Mouse (Mus musculus): Measurements from ENCODE around the gene 9430097D07Rik. TPM values are rescaled to one million over a fixed set of nuclear protein-coding genes. Genes with fewer than 3 reads are reported as not detected.

The 9430097D07Rik gene
- total and polyA plus RNA-seq, 2 experiments: not detected

- Histone ChIP-seq H3K27ac (replicated peaks; ENCODE audit: insufficient read depth, low read depth, low read length) (no peak overlapping the region), H3K79me2 (ENCODE audit: control insufficient read depth, insufficient read depth, low read length) (peaks cover 63% of the 10 kb centered on the region), H3K9ac (ENCODE audit: low read depth, low read length) (no peak overlapping the region), H3K4me1 (ENCODE audit: control insufficient read depth, insufficient read depth, low read length) (peaks cover 26% of the 10 kb centered on the region), H3K36me3 (ENCODE audit: control insufficient read depth, insufficient read depth, low read length) (peaks cover 2% of the 10 kb centered on the region; the same call in 1 of the 2 replicates), H3K4me3 (ENCODE audit: insufficient read depth, low read depth, low read length) (no peak overlapping the region), H3K27me3 (ENCODE audit: control insufficient read depth, insufficient read depth, low read length) (no peaks in the 10 kb centered on the region)
- 45% methylated on average over 3 of the region's 3 CpGs for WGBS
- no peak for TF ChIP-seq CTCF (IDR thresholded peaks at IDR 0.05; ENCODE audit: low read depth, low read length)
- no peak for TF ChIP-seq POLR2A (IDR thresholded peaks at IDR 0.05; ENCODE audit: extremely low read depth, insufficient read depth, low read length)
- peak; percentile 43 for DNase-seq (ENCODE audit: extremely low read depth, low read depth, low spot score)
These were observed 32.4 kb downstream of the 9430097D07Rik start for GRCm38 (mm10) chr2:32543031-32543449.

GRCm38 (mm10) chr2:32541986-32542573 is 33.4 kb downstream of the 9430097D07Rik start:
- no peak for DNase-seq (ENCODE audit: extremely low read depth, low read depth, low spot score)
- Histone ChIP-seq H3K4me1 (ENCODE audit: control insufficient read depth, insufficient read depth, low read length) (peaks cover 26% of the 10 kb centered on the region), H3K36me3 (ENCODE audit: control insufficient read depth, insufficient read depth, low read length) (peaks cover 2% of the 10 kb centered on the region; the same call in 1 of the 2 replicates), H3K9ac (ENCODE audit: low read depth, low read length) (no peak overlapping the region), H3K27me3 (ENCODE audit: control insufficient read depth, insufficient read depth, low read length) (no peaks in the 10 kb centered on the region), H3K27ac (replicated peaks; ENCODE audit: insufficient read depth, low read depth, low read length) (no peak overlapping the region), H3K4me3 (ENCODE audit: insufficient read depth, low read depth, low read length) (no peak overlapping the region), H3K79me2 (ENCODE audit: control insufficient read depth, insufficient read depth, low read length) (peaks cover 64% of the 10 kb centered on the region)
- WGBS: 89% methylated on average over 4 of the region's 4 CpGs
- TF ChIP-seq POLR2A (IDR thresholded peaks at IDR 0.05; ENCODE audit: extremely low read depth, insufficient read depth, low read length) (no peak), CTCF (IDR thresholded peaks at IDR 0.05; ENCODE audit: low read depth, low read length) (no peak)

DNA sequence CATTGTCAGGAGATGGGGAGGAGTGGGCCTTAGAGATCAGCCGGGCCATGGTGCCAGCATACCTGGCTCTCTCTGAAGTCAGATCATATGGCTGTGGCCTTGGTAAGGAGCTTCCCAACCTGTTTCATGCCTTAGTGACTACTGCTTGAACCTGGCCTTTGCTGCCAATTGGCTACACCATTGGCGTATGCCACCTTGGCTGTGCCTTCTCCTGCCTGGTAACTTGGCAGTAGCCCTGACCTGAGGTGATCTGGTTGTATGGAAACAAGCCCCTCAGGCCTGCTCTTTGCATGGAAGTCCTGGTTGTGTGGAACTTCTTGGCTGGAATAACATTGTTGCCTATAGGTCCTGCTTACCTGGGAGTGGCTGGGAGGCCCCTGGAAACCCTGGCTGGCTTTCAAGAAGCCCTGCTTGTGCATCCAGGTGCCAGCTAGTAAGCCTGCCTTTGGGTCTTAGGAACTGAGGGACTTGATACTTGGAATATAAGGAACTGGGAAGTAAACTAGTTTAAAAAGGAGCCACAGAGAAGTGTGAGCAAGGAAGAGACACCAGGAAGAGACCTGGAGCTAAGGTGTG is 34.1 kb downstream of the 9430097D07Rik start:
- Histone ChIP-seq H3K79me2 (ENCODE audit: control insufficient read depth, insufficient read depth, low read length) (peaks cover 64% of the 10 kb centered on the region), H3K9ac (ENCODE audit: low read depth, low read length) (no peak overlapping the region), H3K27ac (replicated peaks; ENCODE audit: insufficient read depth, low read depth, low read length) (no peak overlapping the region), H3K36me3 (ENCODE audit: control insufficient read depth, insufficient read depth, low read length) (peaks cover 2% of the 10 kb centered on the region; the same call in 1 of the 2 replicates), H3K4me3 (ENCODE audit: insufficient read depth, low read depth, low read length) (no peak overlapping the region), H3K4me1 (ENCODE audit: control insufficient read depth, insufficient read depth, low read length) (peaks cover 20% of the 10 kb centered on the region), H3K27me3 (ENCODE audit: control insufficient read depth, insufficient read depth, low read length) (no peaks in the 10 kb centered on the region)
- WGBS: 63% methylated on average over 2 of the region's 2 CpGs
- DNase-seq (ENCODE audit: extremely low read depth, low read depth, low spot score): peak; percentile 53
- TF ChIP-seq CTCF (IDR thresholded peaks at IDR 0.05; ENCODE audit: low read depth, low read length) (no peak), POLR2A (IDR thresholded peaks at IDR 0.05; ENCODE audit: extremely low read depth, insufficient read depth, low read length) (no peak)

GRCm38 (mm10) chr2:32539452-32539981 is 36.0 kb downstream of the 9430097D07Rik start:
- Histone ChIP-seq H3K27me3 (ENCODE audit: control insufficient read depth, insufficient read depth, low read length) (no peaks in the 10 kb centered on the region), H3K9ac (ENCODE audit: low read depth, low read length) (no peak overlapping the region), H3K79me2 (ENCODE audit: control insufficient read depth, insufficient read depth, low read length) (peaks cover 59% of the 10 kb centered on the region), H3K27ac (replicated peaks; ENCODE audit: insufficient read depth, low read depth, low read length) (no peak overlapping the region), H3K36me3 (ENCODE audit: control insufficient read depth, insufficient read depth, low read length) (no peaks in the 10 kb centered on the region), H3K4me1 (ENCODE audit: control insufficient read depth, insufficient read depth, low read length) (peaks cover 20% of the 10 kb centered on the region), H3K4me3 (ENCODE audit: insufficient read depth, low read depth, low read length) (no peak overlapping the region)
- DNase-seq (ENCODE audit: extremely low read depth, low read depth, low spot score): peak; percentile 34
- no peak for TF ChIP-seq POLR2A (IDR thresholded peaks at IDR 0.05; ENCODE audit: extremely low read depth, insufficient read depth, low read length)
- TF ChIP-seq CTCF (IDR thresholded peaks at IDR 0.05; ENCODE audit: low read depth, low read length): no peak
- WGBS: 55% methylated on average over 14 of the region's 14 CpGs

GRCm38 (mm10) chr2:32538461-32538860 is 37.0 kb downstream of the 9430097D07Rik start:
- Histone ChIP-seq H3K79me2 (ENCODE audit: control insufficient read depth, insufficient read depth, low read length) (peaks cover 52% of the 10 kb centered on the region), H3K27me3 (ENCODE audit: control insufficient read depth, insufficient read depth, low read length) (no peaks in the 10 kb centered on the region), H3K4me1 (ENCODE audit: control insufficient read depth, insufficient read depth, low read length) (peaks cover 20% of the 10 kb centered on the region), H3K27ac (replicated peaks; ENCODE audit: insufficient read depth, low read depth, low read length) (no peak overlapping the region), H3K36me3 (ENCODE audit: control insufficient read depth, insufficient read depth, low read length) (no peaks in the 10 kb centered on the region), H3K4me3 (ENCODE audit: insufficient read depth, low read depth, low read length) (no peak overlapping the region), H3K9ac (ENCODE audit: low read depth, low read length) (no peak overlapping the region)
- no peak for TF ChIP-seq POLR2A (IDR thresholded peaks at IDR 0.05; ENCODE audit: extremely low read depth, insufficient read depth, low read length)
- no peak for TF ChIP-seq CTCF (IDR thresholded peaks at IDR 0.05; ENCODE audit: low read depth, low read length)
- WGBS: 28% methylated on average over 4 of the region's 4 CpGs
- DNase-seq (ENCODE audit: extremely low read depth, low read depth, low spot score): peak; percentile 65

GRCm38 (mm10) chr2:32537941-32538340 is 37.5 kb downstream of the 9430097D07Rik start:
- no peak overlapping the region for H3K27ac ChIP-seq (replicated peaks; ENCODE audit: insufficient read depth, low read depth, low read length)
- no peak overlapping the region for H3K4me3 ChIP-seq (ENCODE audit: insufficient read depth, low read depth, low read length)
- peaks cover 47% of the 10 kb centered on the region for H3K79me2 ChIP-seq (ENCODE audit: control insufficient read depth, insufficient read depth, low read length)
- peak; percentile 54 for DNase-seq (ENCODE audit: extremely low read depth, low read depth, low spot score)
- no peaks in the 10 kb centered on the region for H3K36me3 ChIP-seq (ENCODE audit: control insufficient read depth, insufficient read depth, low read length)
- H3K27me3 ChIP-seq (ENCODE audit: control insufficient read depth, insufficient read depth, low read length): no peaks in the 10 kb centered on the region
- peaks cover 20% of the 10 kb centered on the region for H3K4me1 ChIP-seq (ENCODE audit: control insufficient read depth, insufficient read depth, low read length)
- peak overlapping the region; percentile 96; the same call in 1 of the 2 replicates for H3K9ac ChIP-seq (ENCODE audit: low read depth, low read length)
- 52% methylated on average over 5 of the region's 5 CpGs for WGBS
- TF ChIP-seq POLR2A (IDR thresholded peaks at IDR 0.05; ENCODE audit: extremely low read depth, insufficient read depth, low read length) (no peak), CTCF (IDR thresholded peaks at IDR 0.05; ENCODE audit: low read depth, low read length) (no peak)

Data from liver, adult 2 months (tissue).